Mouse (Mus musculus) intestine, embryonic 16.5 days (tissue): ENCODE measurements at regions not wholly inside any gene's neighbourhood (a gene's known extent, or its start where the extent isn't known, plus 50 kb on each side); places are given as distances from the start of the nearest gene placed in this dataset.

ENCODE experiments used
- ATAC-seq: fragments of 200-750 bp; cut with Nextera tagmentation; 2 replicates; pipeline ENCODE4 v1.8.0; 2017; ENCODE audit warnings: moderate TSS enrichment, moderate library complexity
- H3K27ac ChIP-seq: fragments of 300-500 bp; sonication (generic); 2 replicates; pipeline ENCODE4 v1.5.1; 2014; ENCODE audit warnings: mild to moderate bottlenecking, low read length
- H3K27me3 ChIP-seq: fragments of 300-500 bp; sonication (generic); replicated peaks from 2 replicates; pipeline ENCODE4 v1.6.1; 2014; ENCODE audit warnings: low read length, control low read depth, mixed read lengths; ENCODE audit not compliant: control insufficient read depth, insufficient read depth
- H3K36me3 ChIP-seq: fragments of 300-500 bp; sonication (generic); 2 replicates; pipeline ENCODE4 v1.6.1; 2014; ENCODE audit warnings: low read length, control low read depth; ENCODE audit not compliant: control insufficient read depth, insufficient read depth
- H3K4me1 ChIP-seq: fragments of 300-500 bp; sonication (generic); 2 replicates; pipeline ENCODE4 v1.6.1; 2014; ENCODE audit warnings: low read length, control low read depth, mixed read lengths; ENCODE audit not compliant: control insufficient read depth, insufficient read depth
- H3K4me2 ChIP-seq: fragments of 300-500 bp; sonication (generic); 2 replicates; pipeline ENCODE4 v1.6.1; 2014; ENCODE audit warnings: low read depth, low read length, control low read depth
- H3K4me3 ChIP-seq: fragments of 300-500 bp; sonication (generic); 2 replicates; pipeline ENCODE4 v1.5.1; 2014; ENCODE audit warnings: mild to moderate bottlenecking, low read length
- H3K9ac ChIP-seq: fragments of 300-500 bp; sonication (generic); 2 replicates; pipeline ENCODE4 v1.6.1; 2014; ENCODE audit warnings: low read depth, low read length
- H3K9me3 ChIP-seq: fragments of 300-500 bp; sonication (generic); 2 replicates; pipeline ENCODE4 v1.6.1; 2016; ENCODE audit warnings: low read length, control low read depth; ENCODE audit not compliant: control insufficient read depth
- WGBS: fragments of 180-500 bp; shearing (Covaris S2); extraction: QIAGEN DNeasy Blood & Tissue Kit; methylation state at CpG from one replicate; pipeline ENCODE4 v1.1.7; 2014; 5-methylcytosine and 5-hydroxymethylcytosine counted together

GRCm38 (mm10) chr2:101256464-101256863, 368.1 kb upstream of the Rag2 start:
- no peak overlapping the region for H3K9ac ChIP-seq
- no peak overlapping the region for H3K27ac ChIP-seq
- no peaks in the 10 kb centered on the region for H3K27me3 ChIP-seq
- no peak overlapping the region for H3K4me2 ChIP-seq
- no peak overlapping the region for H3K4me3 ChIP-seq
- no peaks in the 10 kb centered on the region for H3K4me1 ChIP-seq
- no peaks in the 10 kb centered on the region for H3K9me3 ChIP-seq
- ATAC-seq: no peak
- WGBS: 70% methylated on average over 3 of the region's 3 CpGs
- no peaks in the 10 kb centered on the region for H3K36me3 ChIP-seq

- no peaks in the 10 kb centered on the region for H3K36me3 ChIP-seq
- no peak overlapping the region for H3K4me3 ChIP-seq
- H3K4me2 ChIP-seq: no peak overlapping the region
- H3K27ac ChIP-seq: no peak overlapping the region
- H3K27me3 ChIP-seq: no peaks in the 10 kb centered on the region
- 0 out of 2 replicates have a peak, but pooled peaks cover 3% of the 10 kb centered on the region for H3K4me1 ChIP-seq
- WGBS: 69% methylated on average over 4 of the region's 4 CpGs
- ATAC-seq: no peak
- no peaks in the 10 kb centered on the region for H3K9me3 ChIP-seq
- H3K9ac ChIP-seq: no peak overlapping the region
These were observed 360.6 kb upstream of the Rag2 start for GRCm38 (mm10) chr2:101263934-101264333.

GRCm38 (mm10) chr2:101266685-101267374, 357.7 kb upstream of the Rag2 start:
- no peak overlapping the region for H3K4me3 ChIP-seq
- H3K27me3 ChIP-seq: no peaks in the 10 kb centered on the region
- H3K9me3 ChIP-seq: no peaks in the 10 kb centered on the region
- H3K27ac ChIP-seq: no peak overlapping the region
- no peaks in the 10 kb centered on the region for H3K36me3 ChIP-seq
- peak; percentile 89 for ATAC-seq
- 0 out of 2 replicates have a peak, but pooled peaks cover 3% of the 10 kb centered on the region for H3K4me1 ChIP-seq
- WGBS: 46% methylated on average over 2 of the region's 2 CpGs
- H3K9ac ChIP-seq: no peak overlapping the region
- no peak overlapping the region for H3K4me2 ChIP-seq

- no peaks in the 10 kb centered on the region for H3K9me3 ChIP-seq
- H3K4me3 ChIP-seq: no peak overlapping the region
- 47% methylated on average over 3 of the region's 3 CpGs for WGBS
- H3K36me3 ChIP-seq: no peaks in the 10 kb centered on the region
- no peak overlapping the region for H3K4me2 ChIP-seq
- ATAC-seq: peak; percentile 79
- peak overlapping the region; percentile 9; the same call in 1 of the 2 replicates for H3K27ac ChIP-seq
- 0 out of 2 replicates have a peak, but pooled peaks cover 4% of the 10 kb centered on the region for H3K4me1 ChIP-seq
- no peak overlapping the region for H3K9ac ChIP-seq
- no peaks in the 10 kb centered on the region for H3K27me3 ChIP-seq
These were observed 350.4 kb upstream of the Rag2 start for GRCm38 (mm10) chr2:101274045-101274664.

- Histone ChIP-seq H3K4me2 (no peak overlapping the region), H3K9ac (no peak overlapping the region), H3K36me3 (no peaks in the 10 kb centered on the region), H3K4me1 (no peaks in the 10 kb centered on the region), H3K9me3 (no peaks in the 10 kb centered on the region), H3K27me3 (no peaks in the 10 kb centered on the region), H3K27ac (no peak overlapping the region), H3K4me3 (no peak overlapping the region)
- ATAC-seq: no peak
These were observed 339.6 kb upstream of the Rag2 start for GRCm38 (mm10) chr2:101284886-101285285.

DNA sequence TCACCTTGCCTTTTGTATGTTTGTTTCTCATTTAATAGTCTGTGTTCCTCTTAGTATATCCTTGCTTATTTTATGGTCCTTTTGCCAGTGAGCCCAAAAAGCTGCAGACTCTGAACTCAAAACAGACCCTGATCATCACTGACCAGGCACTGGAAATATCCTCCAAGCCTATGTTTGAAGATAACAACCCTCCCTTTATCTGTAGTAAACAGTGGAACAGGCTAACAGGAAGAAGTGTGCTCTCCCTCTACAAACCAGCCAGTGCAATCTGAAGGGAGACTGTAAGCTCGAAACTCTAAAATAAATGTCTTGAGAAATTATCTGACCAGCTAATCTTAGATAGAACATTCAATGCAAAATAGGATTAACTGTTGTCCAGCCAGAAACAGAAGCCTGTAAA, 336.4 kb upstream of the Rag2 start:
- Histone ChIP-seq H3K36me3 (no peaks in the 10 kb centered on the region), H3K9ac (no peak overlapping the region), H3K27me3 (no peaks in the 10 kb centered on the region), H3K9me3 (no peaks in the 10 kb centered on the region), H3K27ac (no peak overlapping the region), H3K4me3 (no peak overlapping the region), H3K4me2 (no peak overlapping the region), H3K4me1 (no peaks in the 10 kb centered on the region)
- ATAC-seq: no peak
- 78% methylated on average over 1 of the region's 1 CpGs for WGBS

- Histone ChIP-seq H3K27ac (no peak overlapping the region), H3K4me3 (no peak overlapping the region), H3K4me1 (no peaks in the 10 kb centered on the region), H3K9ac (no peak overlapping the region), H3K4me2 (no peak overlapping the region), H3K27me3 (no peaks in the 10 kb centered on the region), H3K36me3 (no peaks in the 10 kb centered on the region), H3K9me3 (no peaks in the 10 kb centered on the region)
- ATAC-seq: no peak
- 46% methylated on average over 2 of the region's 2 CpGs for WGBS
These were observed 335.4 kb upstream of the Rag2 start for GRCm38 (mm10) chr2:101289168-101289567.

GRCm38 (mm10) chr2:101290738-101291137, 333.8 kb upstream of the Rag2 start:
- no peak overlapping the region for H3K4me3 ChIP-seq
- 85% methylated on average over 4 of the region's 4 CpGs for WGBS
- no peak overlapping the region for H3K27ac ChIP-seq
- no peaks in the 10 kb centered on the region for H3K36me3 ChIP-seq
- no peaks in the 10 kb centered on the region for H3K4me1 ChIP-seq
- H3K9me3 ChIP-seq: no peaks in the 10 kb centered on the region
- no peak overlapping the region for H3K4me2 ChIP-seq
- no peak for ATAC-seq
- H3K27me3 ChIP-seq: no peaks in the 10 kb centered on the region
- H3K9ac ChIP-seq: no peak overlapping the region

DNA sequence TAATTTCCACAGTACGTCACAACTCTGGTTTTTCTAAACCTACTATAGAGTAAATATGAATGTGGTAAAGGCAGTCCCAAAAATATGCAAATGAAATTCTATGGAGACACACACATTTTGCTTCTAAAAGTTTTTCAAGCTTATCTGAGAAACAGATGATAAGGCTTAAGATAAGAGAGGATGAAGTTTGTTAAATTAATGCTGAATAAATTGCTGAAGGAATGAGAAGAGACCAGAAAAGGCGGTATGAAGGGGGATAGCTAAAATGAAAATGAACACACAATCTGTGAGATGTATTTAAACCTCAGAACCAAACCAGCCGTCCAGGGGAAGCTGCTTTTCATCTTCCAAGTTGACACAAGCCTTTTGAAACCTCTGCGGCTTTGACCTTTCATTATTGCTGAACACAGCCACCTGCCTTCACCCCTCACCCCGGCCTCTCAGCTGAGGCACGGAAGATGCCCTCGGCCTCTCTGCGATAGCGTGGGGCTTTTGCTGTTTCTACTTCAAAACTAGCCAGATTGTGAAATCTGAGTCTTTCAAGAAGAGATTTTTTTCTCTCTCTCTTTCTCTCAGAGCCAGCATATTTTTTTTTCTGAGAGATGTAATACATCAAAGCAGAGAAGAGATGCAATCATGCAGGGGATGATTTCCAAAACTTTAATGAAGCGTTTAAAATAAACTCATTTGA, 328.7 kb upstream of the Rag2 start:
- Histone ChIP-seq H3K9me3 (no peaks in the 10 kb centered on the region), H3K4me1 (no peaks in the 10 kb centered on the region), H3K27ac (no peak overlapping the region), H3K4me2 (no peak overlapping the region), H3K36me3 (no peaks in the 10 kb centered on the region), H3K4me3 (no peak overlapping the region), H3K9ac (no peak overlapping the region), H3K27me3 (no peaks in the 10 kb centered on the region)
- no peak for ATAC-seq
- 52% methylated on average over 10 of the region's 10 CpGs for WGBS
